Mouse (Mus musculus) lung, adult 2 months (tissue): ENCODE data around the gene Fam198b.

Experiments used
- CTCF ChIP-seq: fragments of 200-500 bp; IDR thresholded peaks from 2 replicates; pipeline ENCODE4 v1.5.1; 2011; ENCODE audit warnings: mild to moderate bottlenecking, low read length, control low read depth; ENCODE audit not compliant: insufficient read depth
- POLR2A ChIP-seq: fragments of 200-500 bp; IDR thresholded peaks from 2 replicates; pipeline ENCODE4 v1.6.1; 2011; ENCODE audit warnings: low read depth, mild to moderate bottlenecking, control low read depth, low read length, borderline replicate concordance; ENCODE audit errors: extremely low read depth

DNA sequence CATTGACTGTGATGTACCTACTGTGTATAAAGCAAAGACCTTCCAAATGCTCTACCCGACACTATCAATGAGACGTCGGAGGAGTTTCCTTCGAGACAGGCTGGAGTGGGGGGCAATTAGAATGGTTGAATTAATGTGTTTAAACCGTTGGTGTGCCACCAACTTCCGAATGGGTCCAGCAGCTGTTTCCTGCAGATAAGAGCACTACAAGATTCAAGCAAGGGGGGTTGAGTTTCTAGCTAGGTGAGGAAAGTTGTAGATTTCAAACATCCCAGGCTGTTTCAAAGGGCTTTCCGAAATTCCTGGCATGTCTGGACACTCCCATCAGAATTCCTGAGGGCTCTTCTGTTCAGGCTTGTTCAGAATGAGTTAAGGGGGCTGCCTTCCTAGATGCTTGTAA is 22.9 kb downstream of the Fam198b start:
- TF ChIP-seq CTCF (no peak), POLR2A (no peak)
